Mouse (Mus musculus) cerebellum, adult 2 months (tissue): ENCODE results near the gene Sphkap.

Experiments
- CTCF ChIP-seq: fragments of 200-500 bp; IDR thresholded peaks from 2 replicates; pipeline ENCODE4 v1.5.1; 2011; ENCODE audit warnings: low read depth, mild to moderate bottlenecking, control low read depth, low read length, moderate library complexity, borderline replicate concordance; ENCODE audit not compliant: insufficient read depth
- POLR2A ChIP-seq: fragments of 200-500 bp; IDR thresholded peaks from 2 replicates; pipeline ENCODE4 v1.6.1; 2011; ENCODE audit warnings: low read length, control low read depth, borderline replicate concordance; ENCODE audit not compliant: insufficient read depth

GRCm38 (mm10) chr1:83451291-83451690 is 43.3 kb upstream of the Sphkap start:
- TF ChIP-seq CTCF: no peak
- TF ChIP-seq POLR2A: no peak
